In genomic region chrX:48422986-48423385, GRCm38 (mm10) we compare ENCODE assay signal across 9 mouse cellular contexts. TPM values are rescaled to one million over a fixed set of nuclear protein-coding genes. Genes with fewer than 3 reads are reported as not detected.
A peak's percentile ranks its signal among the peaks of the same experiment; 100 is the strongest.
DNase-seq lines count a peak whose midpoint lies in the region; ATAC-seq and TF ChIP-seq lines count a peak whose summit lies in the region.
"Had no signal": no experiment of that assay in that cellular context is flagged by ENCODE, and none has a peak within 500 bp of the region (broad histone marks: within the 10 kb centered on the region; RNA-seq: fewer than 3 reads in every experiment).

No protein-coding gene starts in this region.

- no peaks in the 10 kb centered on the region for H3K27me3 ChIP-seq in forebrain, embryonic 10.5 days (ENCODE audit: poor library complexity, severe bottlenecking)
- H3K27me3 ChIP-seq in forebrain, embryonic 13.5 days, result no peaks in the 10 kb centered on the region
- H3K27me3 ChIP-seq: hindbrain, embryonic 15.5 days had no signal

- ATAC-seq in forebrain, embryonic 13.5 days, result no peak

- intact Hi-C loops in gastrocnemius, adult 2 months (cut with DNase I), result loop anchor here (2.0 to 5.0 kb wide), 2 partner anchors 40 to 109 kb away; partner anchors contain the start of gene Elf4

- no peak overlapping the region for H3K9ac ChIP-seq in forebrain, embryonic 13.5 days
- H3K9ac ChIP-seq: hindbrain, embryonic 15.5 days had no signal

- WGBS in forebrain, embryonic 10.5 days, result 27% methylated on average over 4 of the region's 4 CpGs
- WGBS in forebrain, embryonic 13.5 days, result 33% methylated on average over 4 of the region's 4 CpGs

- H3K4me2 ChIP-seq in forebrain, embryonic 13.5 days, result no peak overlapping the region
- H3K4me2 ChIP-seq: hindbrain, embryonic 15.5 days had no signal

- H3K4me3 ChIP-seq in forebrain, embryonic 10.5 days, result no peak overlapping the region
- no peak overlapping the region for H3K4me3 ChIP-seq in forebrain, embryonic 13.5 days
- no peak overlapping the region for H3K4me3 ChIP-seq in gastrocnemius, adult 2 months
- H3K4me3 ChIP-seq: hindbrain, embryonic 15.5 days had no signal

- H3K9me3 ChIP-seq in forebrain, embryonic 10.5 days, result no peaks in the 10 kb centered on the region
- no peaks in the 10 kb centered on the region for H3K9me3 ChIP-seq in forebrain, embryonic 13.5 days (replicated peaks)
- H3K9me3 ChIP-seq: hindbrain, embryonic 15.5 days had no signal

- no peak overlapping the region for H3K27ac ChIP-seq in forebrain, embryonic 10.5 days
- H3K27ac ChIP-seq in forebrain, embryonic 13.5 days, result no peak overlapping the region
- 0 out of 2 replicates have a peak overlapping the region, but pooled peaks have one; percentile 31 for H3K27ac ChIP-seq in gastrocnemius, adult 2 months
- H3K27ac ChIP-seq: hindbrain, embryonic 15.5 days had no signal

- H3K4me1 ChIP-seq in forebrain, embryonic 10.5 days, result peaks cover 3% of the 10 kb centered on the region; the same call in 1 of the 2 replicates
- H3K4me1 ChIP-seq in forebrain, embryonic 13.5 days, result no peaks in the 10 kb centered on the region
- H3K4me1 ChIP-seq: hindbrain, embryonic 15.5 days had no signal

- TF ChIP-seq CTCF in gastrocnemius, adult 2 months (IDR thresholded peaks at IDR 0.05), result peak; percentile 92

- peak; percentile 54 for DNase-seq in forebrain, embryonic 10.5 days (ENCODE audit: extremely low spot score, low spot score)
- DNase-seq in B cell, adult 2 months, result peak; percentile 81
- peak; percentile 62 for DNase-seq in c-Kit-positive CD71-positive TER-119-negative erythroid progenitor cells, embryonic 14.5 days (ENCODE audit: low read depth)
- peak; percentile 68 for DNase-seq in gastrocnemius, adult 2 months
- DNase-seq in layer of hippocampus, postnatal 25 days (ENCODE audit: extremely low spot score in 1 of 2, low spot score in 1 of 2), result peak; percentile 25 to 64
- peak; percentile 77 for DNase-seq in mesoderm, embryonic 11.5 days (ENCODE audit: low read depth, low spot score)
- peak; percentile 27 for DNase-seq in telencephalon, adult 2 months (ENCODE audit: low read depth, low spot score)

- no peaks in the 10 kb centered on the region for H3K36me3 ChIP-seq in forebrain, embryonic 10.5 days (replicated peaks)
- H3K36me3 ChIP-seq in forebrain, embryonic 13.5 days (ENCODE audit: poor library complexity, severe bottlenecking), result no peaks in the 10 kb centered on the region
- H3K36me3 ChIP-seq: hindbrain, embryonic 15.5 days had no signal

RNA-seq across cellular contexts. Expression of gene Elf4, which starts 39.9 kb away (rescaled TPM):
- polyA plus RNA-seq in forebrain, embryonic 10.5 days (2016; fragmentation: Nextera tagmentation; extraction: Ambion mirVana), result 2.0 and 2.9 TPM in 2 replicates
- 0.43 and 0.72 TPM in 2 replicates for polyA plus RNA-seq in forebrain, embryonic 13.5 days (2015; fragmentation: Nextera tagmentation; extraction: Ambion mirVana)
- total RNA-seq in gastrocnemius, adult 2 months (2021), result 1 to 10 TPM; 1.6 to 2.1 TPM
- under 1 TPM; 0.47 to 0.73 TPM for total RNA-seq in layer of hippocampus, postnatal 25 days (2021)

Comparison
In these comparisons a context has a peak if more than half of its experiments do, and no peak if none do; other contexts are left out.
1. DNase-seq: peak in every context shown above with its lines; median percentile 81 in B cell, adult 2 months; 77 in mesoderm, embryonic 11.5 days; 68 in gastrocnemius, adult 2 months; 62 in c-Kit-positive CD71-positive TER-119-negative erythroid progenitor cells, embryonic 14.5 days; 54 in forebrain, embryonic 10.5 days; 44 in layer of hippocampus, postnatal 25 days; 27 in telencephalon, adult 2 months.